Mouse (Mus musculus) erythroblast, embryonic 14.5 days (primary cell): ENCODE data around the gene Sept1. TPM values are rescaled to one million over a fixed set of nuclear protein-coding genes. Genes with fewer than 3 reads are reported as not detected.
A peak's percentile ranks its signal among the peaks of the same experiment; 100 is the strongest.
"Not testable (repeated sequence)": the region's sequence is repeated elsewhere in the genome, so short reads cannot be mapped to it uniquely, and the experiment has no call there.

Experiments used
- H3K27me3 ChIP-seq: 2 replicates; pipeline ENCODE4 v1.6.1; 2012; ENCODE audit warnings: inconsistent platforms; ENCODE audit not compliant: control insufficient read depth
- H3K36me3 ChIP-seq: 2 replicates; pipeline ENCODE4 v1.6.1; 2012; ENCODE audit warnings: mild to moderate bottlenecking, inconsistent platforms; ENCODE audit not compliant: control insufficient read depth
- H3K4me1 ChIP-seq: 2 replicates; pipeline ENCODE4 v1.6.1; 2012; ENCODE audit warnings: inconsistent platforms; ENCODE audit not compliant: control insufficient read depth
- H3K4me3 ChIP-seq: replicated peaks from 2 replicates; pipeline ENCODE3; 2012; ENCODE audit warnings: moderate library complexity, mild to moderate bottlenecking, inconsistent platforms
- H3K9me3 ChIP-seq: 2 replicates; pipeline ENCODE4 v1.6.1; 2012; ENCODE audit warnings: low read length, inconsistent platforms, mixed read lengths; ENCODE audit not compliant: control insufficient read depth
- GATA1 ChIP-seq: IDR thresholded peaks from 2 replicates; pipeline ENCODE4 v1.6.1; 2012; ENCODE audit warnings: low read length, inconsistent platforms, mixed read lengths
- TAL1 ChIP-seq: IDR thresholded peaks from 3 replicates; pipeline ENCODE4 v1.6.1; 2012; ENCODE audit warnings: low read length, inconsistent platforms, mixed read lengths
- polyA plus RNA-seq: library from polyadenylated mRNA; stranded (reverse); fragments of >175 nt; gene quantifications from 2 replicates; pipeline ENCODE4 v1.2.3, GENCODE M21; 2012

Gene Sept1
- polyA plus RNA-seq, 1 experiment: 36.2 TPM

GRCm38 (mm10) chr7:127255008-127255407 lies 22.1 kb upstream of the Sept1 start:
- Histone ChIP-seq H3K4me1 (peaks cover 67% of the 10 kb centered on the region), H3K9me3 (peaks cover 2% of the 10 kb centered on the region; the same call in 1 of the 2 replicates), H3K36me3 (peaks cover 31% of the 10 kb centered on the region), H3K27me3 (no peaks in the 10 kb centered on the region), H3K4me3 (peak overlapping the region; percentile 72)
- TF ChIP-seq GATA1: no peak
- TF ChIP-seq TAL1: no peak

- H3K27me3 ChIP-seq: no peaks in the 10 kb centered on the region
- peaks cover 58% of the 10 kb centered on the region for H3K4me1 ChIP-seq
- peaks cover 2% of the 10 kb centered on the region; the same call in 1 of the 2 replicates for H3K9me3 ChIP-seq
- peak overlapping the region; percentile 72 for H3K4me3 ChIP-seq
- H3K36me3 ChIP-seq: peaks cover 39% of the 10 kb centered on the region
- no peak for TF ChIP-seq GATA1
- TF ChIP-seq TAL1: no peak
These were observed 21.2 kb upstream of the Sept1 start for GRCm38 (mm10) chr7:127253821-127254769.

DNA sequence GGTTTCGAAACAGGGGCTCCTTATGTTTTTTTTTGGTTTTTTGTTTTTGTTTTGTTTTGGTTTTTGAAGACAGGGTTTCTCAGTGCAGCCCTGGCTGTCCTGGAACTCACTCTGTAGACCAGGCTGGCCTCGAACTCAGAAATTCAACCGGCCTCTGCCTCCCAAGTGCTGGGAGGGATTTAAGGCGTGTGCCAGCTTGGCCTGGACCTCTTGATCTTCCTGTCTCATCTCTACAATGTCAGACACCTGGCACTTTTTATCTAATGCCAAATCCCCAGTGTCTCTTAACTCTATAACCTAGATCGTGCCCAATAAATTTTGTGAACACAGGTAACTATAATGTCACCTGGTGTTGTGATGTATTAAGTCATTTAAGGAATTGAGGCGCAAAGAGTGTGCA lies 20.4 kb upstream of the Sept1 start:
- no peak for TF ChIP-seq TAL1
- TF ChIP-seq GATA1: no peak
- Histone ChIP-seq H3K9me3 (peaks cover 2% of the 10 kb centered on the region; the same call in 1 of the 2 replicates), H3K27me3 (no peaks in the 10 kb centered on the region), H3K4me3 (peak overlapping the region; percentile 72), H3K4me1 (peaks cover 51% of the 10 kb centered on the region), H3K36me3 (peaks cover 42% of the 10 kb centered on the region)

GRCm38 (mm10) chr7:127252414-127252813 lies 19.5 kb upstream of the Sept1 start:
- TF ChIP-seq TAL1: no peak
- no peak for TF ChIP-seq GATA1
- Histone ChIP-seq H3K36me3 (peaks cover 39% of the 10 kb centered on the region), H3K4me1 (peaks cover 43% of the 10 kb centered on the region), H3K9me3 (peaks cover 2% of the 10 kb centered on the region; the same call in 1 of the 2 replicates), H3K4me3 (no peak overlapping the region), H3K27me3 (no peaks in the 10 kb centered on the region)

- H3K4me1 ChIP-seq: peaks cover 44% of the 10 kb centered on the region
These were observed 17.6 kb upstream of the Sept1 start for GRCm38 (mm10) chr7:127250511-127250910.

DNA sequence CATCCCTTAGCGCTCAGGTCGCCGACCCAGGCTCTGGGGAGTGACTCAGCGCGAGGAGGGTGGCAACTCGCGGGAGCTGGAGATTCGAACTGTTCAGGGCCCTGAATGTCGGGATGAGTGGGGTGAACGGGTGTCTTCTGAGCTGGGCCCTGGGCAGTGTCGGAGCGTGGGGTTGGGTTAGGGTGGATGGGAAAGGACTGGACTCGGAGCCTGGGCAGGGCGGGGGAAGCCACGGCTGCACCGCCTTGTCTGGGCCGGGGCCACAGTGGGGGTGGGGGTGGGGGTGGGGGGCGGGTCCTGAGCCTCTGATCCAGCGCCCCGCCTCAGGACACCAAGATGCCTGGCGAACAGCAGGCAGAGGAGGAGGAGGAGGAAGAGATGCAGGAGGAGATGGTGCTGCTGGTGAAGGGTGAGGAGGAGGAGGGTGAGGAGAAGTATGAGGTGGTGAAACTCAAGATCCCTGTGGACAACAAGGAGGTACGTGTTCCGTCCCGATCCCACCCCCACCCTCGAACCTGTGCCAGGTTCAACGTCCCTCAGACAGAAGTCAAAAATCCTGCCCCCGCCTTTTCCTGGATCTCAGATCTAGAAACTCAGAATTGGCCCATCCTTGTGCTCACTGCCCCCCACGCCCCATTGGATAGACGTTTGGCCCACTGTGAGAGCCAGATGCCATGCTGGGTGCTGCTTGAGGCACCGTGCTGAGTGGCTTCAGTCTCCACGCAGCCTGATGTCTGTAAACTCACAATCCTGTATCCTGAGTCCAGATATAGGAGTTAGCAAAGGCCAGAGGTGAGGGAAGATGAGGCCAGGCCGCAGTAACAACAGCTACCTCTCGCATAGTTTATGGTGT lies 12.0 kb upstream of the Sept1 start:
- no peak for TF ChIP-seq GATA1
- TF ChIP-seq TAL1: no peak
- Histone ChIP-seq H3K4me3 (peak overlapping the region; percentile 90), H3K36me3 (peaks cover 35% of the 10 kb centered on the region), H3K27me3 (no peaks in the 10 kb centered on the region), H3K9me3 (peaks cover 3% of the 10 kb centered on the region; the same call in 1 of the 2 replicates), H3K4me1 (peaks cover 37% of the 10 kb centered on the region)

More at GRCm38 (mm10) chr7:127250511-127250910, 17.6 kb upstream of the Sept1 start:
- H3K4me3 ChIP-seq, H3K9me3 ChIP-seq, H3K27me3 ChIP-seq: not testable (repeated sequence)
- peaks cover 38% of the 10 kb centered on the region for H3K36me3 ChIP-seq

DNA sequence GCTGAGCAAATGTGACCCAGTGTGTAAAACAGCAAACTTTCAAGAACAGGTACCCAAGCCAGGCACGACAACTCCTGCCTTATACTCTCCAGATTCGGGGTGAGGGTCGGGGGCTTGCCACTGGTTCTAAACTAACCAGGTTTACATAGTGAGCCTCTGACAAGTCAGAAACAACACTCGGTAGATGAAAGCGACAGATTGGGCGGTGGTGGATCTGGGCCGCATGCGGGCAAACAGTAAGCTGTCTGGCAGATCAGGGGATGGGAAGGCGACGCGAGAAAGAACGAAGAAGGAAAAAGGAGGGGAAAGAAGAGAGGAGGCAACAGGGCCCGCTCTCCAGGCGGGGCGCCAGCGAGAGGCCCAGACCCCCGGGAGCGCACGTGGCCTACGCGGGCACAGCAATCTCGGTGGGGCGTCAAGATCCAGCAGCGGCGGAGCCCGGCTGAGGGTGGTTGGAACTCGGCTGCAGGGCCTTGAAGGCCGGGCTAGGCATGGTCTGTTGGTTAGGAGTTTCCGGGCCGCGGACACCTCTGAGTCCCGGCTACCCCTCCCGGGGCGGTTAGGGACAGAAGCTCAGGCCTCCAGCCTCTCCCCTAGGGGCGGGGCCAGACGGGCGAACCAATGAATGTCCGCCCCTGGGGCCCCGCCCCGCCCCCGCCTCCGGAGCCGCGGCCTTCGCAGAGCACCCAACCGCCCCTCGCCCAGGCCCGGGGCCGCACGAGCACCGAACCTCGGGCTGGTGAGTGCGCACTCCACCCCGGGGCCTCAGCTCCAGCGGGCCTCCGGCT lies 11.1 kb upstream of the Sept1 start, which contains the start of gene Zfp771:
Gene Zfp771 (plus strand): TSS at position 405 of the 788 bp plus-strand sequence.
- H3K9me3 ChIP-seq: peaks cover 3% of the 10 kb centered on the region; the same call in 1 of the 2 replicates
- peaks cover 28% of the 10 kb centered on the region for H3K36me3 ChIP-seq
- TF ChIP-seq TAL1 (no peak), GATA1 (peak; percentile 63)
- peaks cover 37% of the 10 kb centered on the region for H3K4me1 ChIP-seq
- no peaks in the 10 kb centered on the region for H3K27me3 ChIP-seq
- H3K4me3 ChIP-seq: peak within 1 kb of the TSS; percentile 90

DNA sequence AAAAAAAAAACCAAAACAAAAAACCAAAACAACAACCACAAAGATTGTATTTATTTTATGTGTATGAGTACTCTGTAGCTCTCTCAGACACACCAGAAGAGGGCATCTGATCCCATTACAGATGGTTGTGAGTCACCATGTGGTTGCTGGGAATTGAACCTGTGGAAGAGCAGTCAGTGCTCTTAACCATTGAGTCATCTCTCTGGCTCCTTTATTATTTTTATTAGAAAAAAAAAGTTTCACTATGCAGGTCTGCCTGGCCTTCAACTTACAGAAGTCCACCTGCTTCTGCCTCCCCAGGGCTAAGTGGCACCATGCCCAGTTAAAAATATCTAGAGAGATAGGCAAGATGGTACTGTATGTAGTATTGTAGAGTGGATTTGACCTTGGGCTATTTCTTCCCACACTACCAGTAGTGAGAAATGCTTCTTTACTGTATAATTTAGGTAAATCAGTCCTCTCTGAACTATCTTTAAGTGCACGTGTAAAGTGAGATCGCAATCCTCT lies 10.5 kb upstream of the Sept1 start:
- TF ChIP-seq GATA1: no peak
- TF ChIP-seq TAL1: no peak
- Histone ChIP-seq H3K9me3 (peaks cover 3% of the 10 kb centered on the region; the same call in 1 of the 2 replicates), H3K36me3 (peaks cover 26% of the 10 kb centered on the region), H3K27me3 (no peaks in the 10 kb centered on the region), H3K4me1 (peaks cover 37% of the 10 kb centered on the region), H3K4me3 (peak overlapping the region; percentile 90)
